Mouse (Mus musculus) embryonic fibroblast, embryonic 13.5 days (primary cell): Measurements from ENCODE around the gene Lmod1. TPM values are rescaled to one million over a fixed set of nuclear protein-coding genes. Genes with fewer than 3 reads are reported as not detected.
A peak's percentile ranks its signal among the peaks of the same experiment; 100 is the strongest.
"Not testable (repeated sequence)": the region's sequence is repeated elsewhere in the genome, so short reads cannot be mapped to it uniquely, and the experiment has no call there.

Source experiments
- H3K27ac ChIP-seq: 2 replicates; pipeline ENCODE4 v1.5.1; 2012; ENCODE audit warnings: low read length, control low read depth, inconsistent platforms; ENCODE audit not compliant: insufficient read depth
- H3K4me1 ChIP-seq: 2 replicates; pipeline ENCODE4 v1.6.1; 2011; ENCODE audit warnings: low read length; ENCODE audit not compliant: control insufficient read depth, insufficient read depth
- H3K4me3 ChIP-seq: 2 replicates; pipeline ENCODE4 v1.5.1; 2011; ENCODE audit warnings: mild to moderate bottlenecking, control low read depth, low read length; ENCODE audit not compliant: insufficient read depth
- CTCF ChIP-seq: IDR thresholded peaks from 2 replicates; pipeline ENCODE4 v1.5.1; 2011; ENCODE audit warnings: mild to moderate bottlenecking, control low read depth, low read length, moderate library complexity, borderline replicate concordance; ENCODE audit not compliant: insufficient read depth
- POLR2A ChIP-seq: IDR thresholded peaks from 2 replicates; pipeline ENCODE4 v1.6.1; 2011; ENCODE audit warnings: low read depth, mild to moderate bottlenecking, control low read depth, low read length, moderate library complexity
- polyA plus RNA-seq: library from polyadenylated mRNA; stranded (reverse); fragments of >200 nt; gene quantifications from 2 replicates; pipeline ENCODE4 v1.2.4, GENCODE M21; 2011; ENCODE audit warnings: low read depth; ENCODE audit not compliant: missing spikeins, insufficient read length

The Lmod1 gene
- polyA plus RNA-seq, 1 experiment = 47.9 TPM

- H3K4me1 ChIP-seq = no peaks in the 10 kb centered on the region
- no peak overlapping the region for H3K4me3 ChIP-seq
- TF ChIP-seq POLR2A = no peak; the same call in 1 of the 2 replicates
- no peak for TF ChIP-seq CTCF
- no peak overlapping the region for H3K27ac ChIP-seq
Measured at GRCm38 (mm10) chr1:135373171-135373677, 48.6 kb downstream of the Lmod1 start.

DNA sequence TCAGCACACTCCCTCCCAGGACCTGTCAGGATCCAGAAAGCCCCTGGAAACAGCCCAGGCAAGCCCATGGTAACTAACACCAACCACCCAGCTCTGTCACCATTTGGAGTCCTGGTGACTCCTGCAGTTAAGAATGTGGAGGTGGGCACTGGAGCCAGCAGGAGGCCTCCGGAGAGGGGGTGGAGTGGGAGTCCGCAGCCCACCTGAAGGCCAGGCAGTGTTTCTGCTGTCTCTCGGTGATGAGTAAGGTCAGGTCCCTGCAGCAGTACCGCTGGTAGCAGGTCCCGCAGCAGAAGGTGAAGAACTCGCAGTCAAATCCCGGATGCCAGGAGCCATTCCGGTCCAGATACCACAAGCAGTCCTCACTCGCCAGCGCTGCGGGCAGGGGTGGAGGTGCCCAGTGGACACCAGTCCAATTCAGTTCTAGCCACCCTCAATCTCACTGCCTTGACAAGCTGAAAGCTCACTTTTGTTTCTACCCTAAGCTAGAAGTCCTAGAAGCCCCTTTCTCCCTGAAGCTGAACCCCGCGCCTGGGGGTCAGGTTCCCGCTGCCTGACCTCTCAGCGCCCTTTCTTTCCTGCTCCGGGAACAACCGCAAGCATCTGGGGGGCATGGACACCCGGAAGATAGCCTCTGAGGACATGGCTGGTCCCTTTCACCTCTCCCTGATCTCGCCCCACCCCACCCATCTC lies 49.7 kb downstream of the Lmod1 start:
- Histone ChIP-seq H3K4me1 (no peaks in the 10 kb centered on the region), H3K27ac (peak overlapping the region; percentile 49), H3K4me3 (peak overlapping the region; percentile 68)
- TF ChIP-seq POLR2A (peak; percentile 34; the same call in 1 of the 2 replicates), CTCF (no peak)

GRCm38 (mm10) chr1:135374868-135375581 lies 50.4 kb downstream of the Lmod1 start, which contains the start of gene Shisa4:
Gene Shisa4 (minus strand): TSS chr1:135375237.
- peak within 1 kb of the TSS; percentile 68 for H3K4me3 ChIP-seq

GRCm38 (mm10) chr1:135378576-135378975 lies 54.0 kb downstream of the Lmod1 start:
- TF ChIP-seq CTCF = no peak
- no peak for TF ChIP-seq POLR2A
- no peaks in the 10 kb centered on the region for H3K4me1 ChIP-seq
- H3K27ac ChIP-seq = no peak overlapping the region
- no peak overlapping the region for H3K4me3 ChIP-seq

More at GRCm38 (mm10) chr1:135374868-135375581, 50.4 kb downstream of the Lmod1 start, which contains the start of gene Shisa4:
- Histone ChIP-seq H3K4me1 (no peaks in the 10 kb centered on the region), H3K27ac (peak within 1 kb of the TSS; percentile 49)
- TF ChIP-seq CTCF = no peak
- TF ChIP-seq POLR2A = peak; percentile 77

DNA sequence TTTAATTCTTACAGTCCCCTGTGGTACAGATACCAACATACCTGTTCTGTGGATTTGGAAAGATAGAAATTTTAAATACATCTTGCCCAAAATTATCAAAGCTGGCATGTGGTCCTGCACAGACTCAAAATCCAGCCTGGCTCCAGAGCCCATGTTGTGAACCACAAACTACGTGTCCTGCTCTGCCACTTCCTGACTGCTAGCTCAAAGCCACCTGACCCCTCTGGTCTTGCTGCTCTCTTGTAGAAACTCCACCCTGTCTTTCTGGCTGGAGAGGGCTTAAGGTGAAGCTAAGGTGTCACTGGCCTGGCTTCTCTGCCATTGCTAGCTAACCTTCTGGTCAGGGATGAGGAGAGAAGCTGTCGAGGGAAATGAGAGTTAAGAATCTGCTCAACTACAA lies 54.4 kb downstream of the Lmod1 start:
- no peaks in the 10 kb centered on the region for H3K4me1 ChIP-seq

DNA sequence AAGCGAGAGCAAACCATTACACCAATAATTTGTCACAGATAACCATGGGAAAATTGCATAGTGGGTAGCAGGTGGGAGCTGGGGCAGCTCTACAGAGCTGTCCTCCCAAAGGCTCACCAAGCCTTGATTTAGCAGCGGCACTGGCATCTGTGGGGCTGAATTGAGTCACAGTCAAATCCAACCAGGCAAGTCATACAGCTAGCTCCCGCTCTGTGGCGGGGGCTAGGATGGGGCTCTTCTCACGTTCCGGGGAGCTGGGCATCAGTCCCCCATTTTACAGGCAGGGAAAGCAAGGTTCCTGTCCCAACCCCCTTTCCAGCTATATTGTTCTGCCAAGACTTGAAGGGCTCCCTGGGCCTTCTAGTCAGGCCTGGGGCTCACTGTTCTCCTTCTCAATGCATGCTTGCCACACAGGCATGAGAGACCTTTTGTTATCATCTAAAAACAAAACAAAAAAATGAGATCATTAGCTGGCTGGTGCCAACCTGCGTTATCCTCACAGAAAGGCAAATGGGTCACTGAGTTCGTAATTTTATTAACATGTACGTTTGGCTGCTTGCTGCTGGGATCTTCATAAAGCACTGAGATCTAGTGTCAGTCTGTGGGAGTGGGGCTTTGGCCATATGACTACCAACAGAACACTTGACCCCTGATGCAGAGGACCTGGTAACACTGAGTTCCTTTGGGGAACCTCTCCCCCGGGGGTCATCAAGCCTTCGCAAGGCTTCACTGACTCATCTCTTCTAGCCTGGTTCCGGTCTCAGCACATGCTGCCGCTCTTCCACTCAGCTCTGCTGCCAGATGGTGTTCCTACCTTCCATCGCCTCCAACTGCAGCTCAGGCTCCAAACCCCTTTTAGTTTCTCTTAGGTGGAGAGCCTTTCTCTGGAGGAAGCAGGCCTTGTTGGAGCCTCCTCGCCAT lies 55.7 kb downstream of the Lmod1 start:
- TF ChIP-seq CTCF (no peak), POLR2A (no peak)
- Histone ChIP-seq H3K4me1 (no peaks in the 10 kb centered on the region), H3K27ac (no peak overlapping the region), H3K4me3 (no peak overlapping the region)

More for the DNA sequence above, 54.4 kb downstream of the Lmod1 start:
- H3K27ac ChIP-seq = no peak overlapping the region
- TF ChIP-seq POLR2A (no peak), CTCF (no peak)
- H3K4me3 ChIP-seq = no peak overlapping the region

DNA sequence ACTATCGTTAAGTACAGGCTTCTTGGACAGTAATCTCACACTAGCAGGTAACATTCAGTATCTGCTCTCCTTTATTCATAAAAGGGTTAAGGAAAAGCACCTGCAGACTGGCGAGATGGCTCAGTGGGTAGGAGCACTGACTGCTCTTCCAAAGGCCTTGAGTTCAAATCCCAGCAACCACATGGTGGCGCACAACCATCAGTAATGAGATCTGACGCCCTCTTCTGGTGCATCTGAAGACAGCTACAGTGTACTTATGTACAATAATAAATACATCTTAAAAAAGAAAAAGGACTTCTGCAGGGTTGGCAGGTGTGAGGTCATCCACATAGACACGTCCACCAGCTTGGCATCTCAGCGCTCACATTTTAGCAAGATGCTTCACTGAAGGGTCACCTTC lies 57.0 kb downstream of the Lmod1 start:
- not testable (repeated sequence) for H3K4me1 ChIP-seq, H3K4me3 ChIP-seq, H3K27ac ChIP-seq

- H3K4me1 ChIP-seq = no peaks in the 10 kb centered on the region
- no peak for TF ChIP-seq CTCF
- no peak for TF ChIP-seq POLR2A
- no peak overlapping the region for H3K27ac ChIP-seq
- H3K4me3 ChIP-seq = no peak overlapping the region
Measured at GRCm38 (mm10) chr1:135384171-135384570, 59.6 kb downstream of the Lmod1 start.

- TF ChIP-seq CTCF (no peak), POLR2A (no peak)
- H3K27ac ChIP-seq = no peak overlapping the region
- H3K4me1 ChIP-seq = no peaks in the 10 kb centered on the region
- no peak overlapping the region for H3K4me3 ChIP-seq
Measured at GRCm38 (mm10) chr1:135385161-135385560, 60.6 kb downstream of the Lmod1 start.

DNA sequence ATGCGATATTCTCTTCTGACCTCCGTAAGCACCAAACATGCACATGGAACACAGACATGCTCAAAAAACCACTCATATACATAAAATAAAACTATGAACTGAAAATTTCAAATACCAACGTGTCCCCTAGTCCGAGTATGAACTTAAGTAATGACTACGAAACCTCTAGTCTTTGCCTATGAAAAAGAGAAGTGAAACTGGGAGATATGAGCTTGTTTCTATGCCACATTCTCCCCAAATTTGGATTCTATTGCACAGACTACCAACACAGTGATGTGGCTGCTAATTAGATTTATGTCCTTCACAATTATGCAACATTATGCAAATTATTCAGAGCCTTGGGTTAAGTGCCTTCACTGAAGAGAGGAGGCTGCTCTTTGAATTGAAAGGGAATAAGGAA lies 74.9 kb downstream of the Lmod1 start:
- Histone ChIP-seq H3K4me1 (peaks cover 5% of the 10 kb centered on the region), H3K4me3 (no peak overlapping the region), H3K27ac (no peak overlapping the region)
- TF ChIP-seq POLR2A = no peak
- TF ChIP-seq CTCF = no peak
